Mouse (Mus musculus) small intestine, adult 2 months (tissue): ENCODE results near the gene Slc9a9. TPM values are rescaled to one million over a fixed set of nuclear protein-coding genes. Genes with fewer than 3 reads are reported as not detected.
A peak's percentile ranks its signal among the peaks of the same experiment; 100 is the strongest.

Source experiments
- H3K27ac ChIP-seq: fragments of 200-500 bp; 2 replicates; pipeline ENCODE4 v1.5.1; 2012; ENCODE audit warnings: low read depth, low read length, control low read depth, inconsistent platforms; ENCODE audit not compliant: insufficient read depth
- H3K27me3 ChIP-seq: fragments of 200-500 bp; 2 replicates; pipeline ENCODE4 v1.6.1; 2012; ENCODE audit warnings: mild to moderate bottlenecking, moderate library complexity, low read length, inconsistent platforms; ENCODE audit not compliant: control insufficient read depth, insufficient read depth
- H3K36me3 ChIP-seq: fragments of 200-500 bp; 2 replicates; pipeline ENCODE4 v1.6.1; 2012; ENCODE audit warnings: mild to moderate bottlenecking, low read length, control low read depth, inconsistent platforms; ENCODE audit not compliant: control insufficient read depth, insufficient read depth
- H3K4me1 ChIP-seq: fragments of 200-500 bp; 2 replicates; pipeline ENCODE4 v1.6.1; 2012; ENCODE audit warnings: low read length, inconsistent platforms, mixed read lengths; ENCODE audit not compliant: control insufficient read depth, insufficient read depth, insufficient read length
- H3K4me3 ChIP-seq: fragments of 200-500 bp; 2 replicates; pipeline ENCODE4 v1.5.1; 2012; ENCODE audit warnings: low read depth, mild to moderate bottlenecking, control low read depth, inconsistent platforms, low read length, moderate library complexity
- CTCF ChIP-seq: fragments of 200-500 bp; IDR thresholded peaks from 2 replicates; pipeline ENCODE4 v1.5.1; 2012; ENCODE audit warnings: low read depth, mild to moderate bottlenecking, control low read depth, inconsistent platforms, low read length, moderate library complexity, mixed read lengths; ENCODE audit not compliant: insufficient replicate concordance, insufficient read length; ENCODE audit errors: extremely low read depth
- POLR2A ChIP-seq: fragments of 200-500 bp; IDR thresholded peaks from 2 replicates; pipeline ENCODE4 v1.6.1; 2012; ENCODE audit warnings: low read depth, mild to moderate bottlenecking, control low read depth, inconsistent platforms, low read length, moderate library complexity
- WGBS: fragments of 180-500 bp; shearing (Covaris S2); methylation state at CpG from one replicate; pipeline ENCODE4 v1.1.7; 2018; 5-methylcytosine and 5-hydroxymethylcytosine counted together
- polyA plus RNA-seq: library from polyadenylated mRNA; depleted of rRNA; stranded (reverse); fragments of >200 nt; gene quantifications from 2 replicates; pipeline ENCODE4 v1.2.3, GENCODE M21; 2012

The Slc9a9 gene
- polyA plus RNA-seq, 1 experiment, result 1.3 TPM

GRCm38 (mm10) chr9:94895882-94896281 lies 226.2 kb downstream of the Slc9a9 start:
- Histone ChIP-seq H3K27ac (no peak overlapping the region), H3K4me1 (no peaks in the 10 kb centered on the region), H3K27me3 (no peaks in the 10 kb centered on the region), H3K36me3 (no peaks in the 10 kb centered on the region), H3K4me3 (no peak overlapping the region)
- WGBS, result 68% methylated on average over 5 of the region's 5 CpGs
- no peak for TF ChIP-seq CTCF
- no peak for TF ChIP-seq POLR2A

DNA sequence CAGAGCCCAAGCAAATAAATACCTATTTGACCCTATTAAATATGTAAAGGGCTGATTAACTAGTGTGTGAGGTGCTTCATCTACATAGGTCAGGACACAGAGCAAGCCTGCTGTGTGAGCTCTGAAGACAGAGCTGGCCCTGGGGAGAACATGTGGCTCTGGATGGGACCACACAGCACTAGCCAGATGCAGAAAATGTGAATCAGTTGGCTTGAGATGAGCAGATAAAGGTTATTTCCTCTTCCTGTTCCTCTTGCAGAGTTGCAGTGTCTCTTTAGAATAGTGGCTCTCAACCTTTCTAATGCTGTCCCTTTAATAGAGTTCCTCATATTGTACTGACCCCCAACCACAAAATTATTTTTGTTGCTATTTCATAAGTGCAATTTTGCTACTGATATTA lies 234.5 kb downstream of the Slc9a9 start:
- no peaks in the 10 kb centered on the region for H3K27me3 ChIP-seq
- TF ChIP-seq POLR2A, result no peak
- TF ChIP-seq CTCF, result no peak
- H3K4me1 ChIP-seq, result no peaks in the 10 kb centered on the region
- H3K36me3 ChIP-seq, result no peaks in the 10 kb centered on the region
- H3K4me3 ChIP-seq, result no peak overlapping the region
- no peak overlapping the region for H3K27ac ChIP-seq

DNA sequence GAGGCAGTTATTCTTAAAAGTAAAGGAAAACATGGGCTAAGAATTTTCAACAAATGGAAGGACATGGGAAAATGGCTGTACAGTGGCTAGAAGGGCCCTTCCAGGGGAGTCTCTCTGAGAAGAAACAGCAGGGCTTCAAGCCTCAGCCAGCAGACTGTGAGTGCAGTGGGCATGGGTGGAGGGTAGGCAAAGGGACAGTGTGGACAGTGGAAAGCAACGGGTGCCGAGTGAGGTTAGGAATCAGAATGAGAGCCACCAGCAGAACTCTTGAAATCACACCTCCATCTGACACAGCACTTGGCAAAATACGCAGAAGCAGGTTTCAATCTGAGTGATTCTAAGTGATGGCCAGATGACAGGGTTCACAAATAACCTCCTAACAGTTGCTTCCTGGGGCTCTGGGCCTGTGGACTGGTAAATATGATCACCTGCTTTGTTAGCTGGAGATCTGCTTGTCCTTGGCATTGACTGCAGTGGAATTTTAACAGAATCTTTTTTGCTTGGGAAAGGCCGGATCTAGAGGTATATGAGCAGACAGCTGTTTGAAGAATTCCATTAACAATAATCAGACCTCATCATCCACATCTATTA lies 237.4 kb downstream of the Slc9a9 start:
- Histone ChIP-seq H3K27me3 (no peaks in the 10 kb centered on the region), H3K27ac (no peak overlapping the region), H3K4me1 (no peaks in the 10 kb centered on the region), H3K4me3 (no peak overlapping the region), H3K36me3 (no peaks in the 10 kb centered on the region)
- no peak for TF ChIP-seq POLR2A
- no peak for TF ChIP-seq CTCF
- WGBS, result 91% methylated on average over 4 of the region's 4 CpGs

GRCm38 (mm10) chr9:94912071-94912470 lies 242.4 kb downstream of the Slc9a9 start:
- Histone ChIP-seq H3K4me3 (no peak overlapping the region), H3K36me3 (no peaks in the 10 kb centered on the region), H3K27ac (no peak overlapping the region), H3K27me3 (no peaks in the 10 kb centered on the region), H3K4me1 (no peaks in the 10 kb centered on the region)
- WGBS, result 80% methylated on average over 9 of the region's 9 CpGs
- TF ChIP-seq CTCF, result no peak
- no peak for TF ChIP-seq POLR2A

DNA sequence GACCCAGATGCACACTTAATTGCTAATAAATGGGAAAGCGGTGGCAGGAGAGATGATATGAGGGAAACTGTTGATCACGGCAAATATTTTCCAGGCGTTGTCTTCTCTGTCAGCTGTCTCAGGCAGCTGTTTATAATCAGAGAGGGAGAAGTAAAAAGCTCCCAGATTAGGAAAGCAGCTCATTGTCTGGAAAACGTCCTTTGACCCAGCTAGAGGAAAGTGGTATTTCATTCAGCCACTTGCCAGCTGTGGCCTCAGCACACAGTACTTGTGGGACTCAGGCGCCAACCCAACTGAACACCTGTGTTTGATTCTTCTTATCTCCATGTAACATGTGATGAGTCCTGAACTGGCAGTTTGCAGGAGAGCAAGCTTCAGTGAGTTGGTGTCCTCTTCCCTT lies 252.4 kb downstream of the Slc9a9 start:
- H3K27me3 ChIP-seq, result no peaks in the 10 kb centered on the region
- TF ChIP-seq CTCF, result no peak
- no peak for TF ChIP-seq POLR2A
- no peaks in the 10 kb centered on the region for H3K4me1 ChIP-seq
- 32% methylated on average over 5 of the region's 5 CpGs for WGBS
- H3K36me3 ChIP-seq, result no peaks in the 10 kb centered on the region
- no peak overlapping the region for H3K4me3 ChIP-seq
- H3K27ac ChIP-seq, result no peak overlapping the region

GRCm38 (mm10) chr9:94925845-94926244 lies 256.1 kb downstream of the Slc9a9 start:
- no peak for TF ChIP-seq POLR2A
- no peak for TF ChIP-seq CTCF
- WGBS, result 42% methylated on average over 3 of the region's 3 CpGs
- Histone ChIP-seq H3K4me1 (no peaks in the 10 kb centered on the region), H3K27me3 (no peaks in the 10 kb centered on the region), H3K4me3 (no peak overlapping the region), H3K36me3 (no peaks in the 10 kb centered on the region), H3K27ac (no peak overlapping the region)

DNA sequence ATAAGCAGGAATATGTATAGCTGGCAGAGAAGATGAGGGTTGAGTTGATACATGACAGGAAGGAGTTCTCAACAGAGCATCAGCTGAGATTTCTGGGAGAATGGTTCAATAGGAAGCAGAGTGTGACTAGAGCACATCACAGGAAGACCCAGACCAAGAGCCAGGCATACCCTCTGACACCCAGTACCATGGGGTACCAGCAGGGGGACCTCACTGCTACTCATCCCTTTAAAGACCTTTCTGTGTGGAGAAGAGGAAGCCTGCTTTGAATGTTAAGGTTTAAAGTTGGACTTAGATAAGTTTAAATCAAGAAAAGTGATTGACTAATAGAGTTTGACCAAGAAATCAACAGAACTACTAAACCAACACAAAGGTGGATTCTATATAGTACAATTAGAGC lies 257.4 kb downstream of the Slc9a9 start:
- no peaks in the 10 kb centered on the region for H3K27me3 ChIP-seq
- no peak overlapping the region for H3K27ac ChIP-seq
- TF ChIP-seq POLR2A (no peak), CTCF (peak; percentile 20; the same call in 1 of the 2 replicates)
- no peaks in the 10 kb centered on the region for H3K36me3 ChIP-seq
- H3K4me1 ChIP-seq, result no peaks in the 10 kb centered on the region
- H3K4me3 ChIP-seq, result no peak overlapping the region
